Mouse (Mus musculus): ENCODE results near the gene Sp140. TPM values are rescaled to one million over a fixed set of nuclear protein-coding genes. Genes with fewer than 3 reads are reported as not detected.
"Not testable (repeated sequence)": the region's sequence is repeated elsewhere in the genome, so short reads cannot be mapped to it uniquely, and the experiment has no call there.

Sp140 gene
- total RNA-seq, 1 experiment from 2014 or later, result 151 TPM

DNA sequence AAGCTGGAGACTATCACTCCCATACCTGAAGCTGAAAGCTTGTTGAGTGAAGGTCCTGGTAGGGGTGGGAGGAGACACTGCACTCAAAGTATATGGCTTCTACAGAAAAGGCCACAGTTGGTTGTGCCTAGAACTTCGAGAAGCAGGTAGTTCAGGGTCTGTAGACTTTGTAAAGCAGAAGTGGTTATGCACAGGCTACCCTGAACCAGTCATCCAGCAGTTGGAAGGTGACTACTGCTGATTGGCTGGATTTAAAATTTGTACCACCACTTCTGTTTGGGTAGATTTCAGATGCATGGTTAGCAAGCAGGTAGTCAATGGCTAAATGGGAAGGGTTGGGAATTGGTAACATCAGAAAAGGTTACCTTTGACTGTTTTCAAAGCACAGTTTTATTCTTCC is 18.5 kb downstream of the Sp140 start:
- not testable (repeated sequence) for ATAC-seq (ENCODE audit: extremely low read depth, insufficient number of reproducible peaks, low FRiP score, poor library complexity, severe bottlenecking)

DNA sequence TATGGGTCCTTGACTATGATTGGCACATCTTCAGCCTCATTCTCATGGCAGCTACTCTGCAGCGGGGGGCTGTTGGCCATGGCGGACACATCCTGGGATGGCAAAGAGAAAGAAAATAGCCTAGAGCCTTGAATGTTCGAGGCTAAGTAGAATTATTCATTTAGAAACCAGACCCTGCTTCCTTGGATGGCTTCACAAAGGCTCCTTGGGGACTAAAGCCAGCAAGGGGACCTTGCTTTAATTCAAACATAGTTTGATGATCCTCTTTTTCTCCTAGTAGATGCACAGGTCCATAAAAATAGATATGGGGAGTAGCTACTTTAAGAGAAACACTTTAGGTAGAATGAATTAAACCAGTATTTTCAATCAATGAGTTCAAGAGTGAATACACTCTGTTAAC is 36.8 kb downstream of the Sp140 start:
- not testable (repeated sequence) for ATAC-seq (ENCODE audit: extremely low read depth, insufficient number of reproducible peaks, low FRiP score, poor library complexity, severe bottlenecking)

DNA sequence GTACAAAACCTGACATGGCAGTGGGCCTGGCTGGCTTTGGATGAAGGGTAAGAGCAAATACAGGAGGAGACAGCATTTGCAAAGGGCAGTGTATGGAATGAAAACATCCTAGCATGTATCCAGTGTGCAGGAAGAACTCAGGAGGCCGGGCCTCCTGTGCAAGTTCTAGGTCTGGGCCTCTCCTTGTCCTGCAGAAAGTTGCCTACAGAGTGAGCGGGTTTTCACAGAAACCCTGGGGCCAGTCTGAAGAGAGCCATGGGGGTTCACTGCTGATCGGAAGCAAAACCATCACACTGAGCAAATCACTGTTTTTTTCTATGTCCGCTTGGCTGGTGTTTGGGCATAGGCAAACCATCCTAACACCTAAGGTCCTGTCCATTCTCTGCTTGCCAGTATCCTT is 38.0 kb downstream of the Sp140 start:
- ATAC-seq (ENCODE audit: extremely low read depth, insufficient number of reproducible peaks, low FRiP score, poor library complexity, severe bottlenecking), result not testable (repeated sequence)

DNA sequence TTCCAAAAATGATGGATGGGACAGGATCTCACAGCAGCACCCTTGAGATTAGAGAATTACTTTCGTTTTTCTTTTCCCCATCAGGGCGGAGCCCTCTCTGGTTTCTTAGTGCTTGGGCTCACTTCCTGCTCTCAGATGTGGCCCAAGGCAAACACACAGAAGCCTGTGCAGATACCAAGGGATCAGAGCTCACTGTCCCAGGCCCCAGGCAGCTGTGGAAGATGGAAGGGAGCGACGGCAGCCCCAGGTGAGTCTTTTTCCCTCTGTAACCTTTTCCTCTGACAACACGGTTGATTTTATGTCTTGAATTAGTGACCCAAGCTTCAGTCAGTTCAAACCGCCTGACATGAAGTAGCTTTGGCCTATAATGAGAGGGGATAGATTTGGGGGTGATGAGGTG is 49.7 kb downstream of the Sp140 start, which contains the start of gene Sp100:
Sp100 (plus strand) TSS at position 108 of the 400 bp plus-strand sequence.
- not testable (repeated sequence) for ATAC-seq (ENCODE audit: extremely low read depth, insufficient number of reproducible peaks, low FRiP score, poor library complexity, severe bottlenecking)

DNA sequence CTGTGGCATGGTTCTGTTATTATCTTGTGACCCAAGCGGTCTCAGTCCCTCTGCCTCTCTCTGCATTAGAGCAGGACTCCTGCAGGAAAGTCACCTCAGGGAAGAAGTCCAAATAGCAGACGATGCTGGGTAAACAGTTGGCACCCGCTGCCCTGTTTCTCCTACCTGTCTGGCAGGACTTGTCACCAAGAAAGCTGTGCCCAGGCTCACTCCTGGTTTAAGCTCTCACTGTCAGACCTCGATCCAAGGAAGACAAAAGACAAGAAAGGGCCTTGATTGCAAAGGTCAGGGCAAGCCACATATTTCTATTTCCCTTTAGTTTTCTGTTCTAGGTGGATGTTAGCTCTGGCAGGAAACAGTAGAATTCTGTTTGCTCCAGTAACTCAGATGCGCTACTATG is 50.3 kb downstream of the Sp140 start:
- not testable (repeated sequence) for ATAC-seq (ENCODE audit: extremely low read depth, insufficient number of reproducible peaks, low FRiP score, poor library complexity, severe bottlenecking)

DNA sequence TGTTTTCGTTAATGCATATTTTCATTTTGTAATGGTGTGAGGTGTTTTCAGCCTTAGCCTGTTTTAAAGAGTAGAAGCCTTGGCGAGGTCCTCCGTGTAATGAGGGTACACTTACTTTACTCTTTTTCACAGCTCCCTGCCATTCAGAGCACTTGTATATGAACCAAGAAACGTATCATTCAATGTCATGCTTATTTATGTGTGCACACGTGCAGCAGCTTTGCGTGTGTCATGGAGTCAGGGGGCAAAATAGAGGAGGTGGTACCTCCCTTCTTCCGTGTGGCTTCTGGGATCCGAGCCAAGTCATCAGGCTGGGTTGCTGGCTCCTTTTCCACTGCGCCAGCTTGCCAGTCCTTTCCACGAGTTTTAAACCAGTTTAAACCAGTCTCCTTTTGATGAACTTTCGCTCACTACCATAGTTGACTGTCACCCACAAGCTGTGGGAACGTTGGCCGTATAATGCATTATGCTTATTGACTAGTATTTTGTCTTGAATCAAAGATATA is 51.6 kb downstream of the Sp140 start:
- ATAC-seq (ENCODE audit: extremely low read depth, insufficient number of reproducible peaks, low FRiP score, poor library complexity, severe bottlenecking), result not testable (repeated sequence)

DNA sequence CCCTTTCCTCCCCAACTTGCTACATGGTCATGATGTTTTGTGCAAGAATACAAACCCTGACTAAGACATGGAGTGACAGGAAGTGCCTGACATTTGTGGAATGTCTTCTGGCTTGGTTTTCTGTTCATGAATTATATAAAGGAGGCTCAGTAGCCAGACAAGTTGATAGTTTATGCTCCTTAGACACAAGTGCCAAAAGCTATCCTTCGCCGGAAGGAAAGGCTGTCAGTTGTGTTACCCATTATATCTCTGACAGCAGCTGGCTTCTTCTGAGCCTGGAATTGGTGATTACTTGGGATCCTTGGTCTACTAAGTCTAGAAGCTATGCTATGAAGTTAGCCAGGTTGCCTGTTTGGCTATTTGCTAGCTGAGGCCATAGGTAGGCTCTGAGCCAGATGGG is 57.0 kb downstream of the Sp140 start:
- not testable (repeated sequence) for ATAC-seq (ENCODE audit: extremely low read depth, insufficient number of reproducible peaks, low FRiP score, poor library complexity, severe bottlenecking)

DNA sequence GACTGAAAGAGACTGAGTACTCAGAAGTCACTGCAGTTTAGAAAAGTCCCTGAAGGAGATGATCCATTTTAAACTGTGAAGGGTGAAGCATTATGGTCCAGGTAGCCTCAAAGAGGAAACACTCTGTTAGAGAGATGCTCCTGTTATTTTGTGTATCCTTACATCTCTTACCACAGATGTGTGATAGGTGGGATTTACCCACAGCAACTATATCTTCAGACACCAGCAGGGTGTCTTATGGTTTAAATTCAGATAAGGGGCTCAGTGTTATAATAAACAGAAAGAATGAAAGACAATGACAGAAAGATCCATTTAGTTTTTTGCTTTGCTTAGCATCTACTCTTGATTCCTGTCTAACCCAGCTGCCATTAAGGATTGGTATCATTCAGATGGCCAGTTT is 64.1 kb downstream of the Sp140 start:
- no peak for ATAC-seq (ENCODE audit: extremely low read depth, insufficient number of reproducible peaks, low FRiP score, poor library complexity, severe bottlenecking)

DNA sequence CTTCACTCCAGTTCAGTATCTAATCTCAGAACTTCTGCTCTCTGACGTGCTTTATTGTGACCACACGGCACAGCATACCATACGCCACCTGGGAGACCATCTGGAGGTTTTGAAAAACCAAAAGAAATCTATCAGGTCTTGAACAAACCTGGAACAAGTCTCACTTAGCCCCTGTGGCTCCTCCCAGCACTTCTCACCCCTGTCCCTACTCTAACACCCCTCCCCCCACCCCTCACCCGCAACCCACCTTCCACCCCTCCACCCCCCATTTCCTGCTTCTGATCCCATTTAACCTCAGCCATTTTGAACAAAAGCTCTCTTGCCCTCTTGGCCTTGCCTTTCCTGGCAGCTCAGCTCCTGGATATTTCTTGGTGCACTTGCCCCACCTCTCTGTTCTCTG is 80.0 kb downstream of the Sp140 start:
- no peak for ATAC-seq (ENCODE audit: extremely low read depth, insufficient number of reproducible peaks, low FRiP score, poor library complexity, severe bottlenecking)

DNA sequence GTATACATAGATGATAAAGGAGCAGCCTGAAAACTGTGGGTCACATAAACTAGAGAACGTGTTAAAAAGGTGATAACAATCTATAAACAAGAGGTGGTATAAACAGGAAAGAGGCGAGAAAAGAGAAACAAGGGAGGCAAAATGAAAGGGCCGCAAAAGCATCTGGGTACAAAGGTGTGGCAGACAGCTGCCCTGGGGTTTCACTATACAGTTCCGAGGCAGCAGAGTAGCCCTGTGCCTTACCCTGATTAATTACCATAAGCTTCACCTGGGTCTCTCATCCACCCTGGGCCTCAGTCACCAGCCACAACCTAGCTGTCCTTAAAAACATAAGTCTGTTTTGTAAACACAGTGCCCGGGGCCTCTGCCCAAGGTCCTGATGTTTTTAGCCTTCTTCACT is 86.5 kb downstream of the Sp140 start:
- ATAC-seq (ENCODE audit: extremely low read depth, insufficient number of reproducible peaks, low FRiP score, poor library complexity, severe bottlenecking), result no peak

DNA sequence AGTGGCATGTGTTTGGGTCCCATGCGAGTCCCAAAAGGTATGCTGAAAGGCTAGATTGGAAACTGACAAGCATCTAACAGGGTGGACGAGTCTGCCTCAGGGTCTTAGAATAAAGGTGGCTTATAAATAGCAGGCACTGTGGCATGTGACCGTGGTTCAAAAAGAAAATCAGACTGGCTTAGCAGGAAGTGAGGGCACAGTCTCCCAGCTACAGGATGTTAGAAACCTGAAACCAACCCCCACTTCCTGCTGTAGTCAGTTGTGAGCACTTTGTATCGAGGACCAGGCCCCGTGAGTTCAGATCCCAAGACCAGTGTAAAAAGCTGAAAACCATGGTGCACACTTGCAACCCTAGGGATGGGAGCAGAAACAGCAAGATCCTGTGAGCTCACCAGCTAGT is 87.2 kb downstream of the Sp140 start:
- peak; percentile 89 for ATAC-seq (ENCODE audit: extremely low read depth, insufficient number of reproducible peaks, low FRiP score, poor library complexity, severe bottlenecking)

DNA sequence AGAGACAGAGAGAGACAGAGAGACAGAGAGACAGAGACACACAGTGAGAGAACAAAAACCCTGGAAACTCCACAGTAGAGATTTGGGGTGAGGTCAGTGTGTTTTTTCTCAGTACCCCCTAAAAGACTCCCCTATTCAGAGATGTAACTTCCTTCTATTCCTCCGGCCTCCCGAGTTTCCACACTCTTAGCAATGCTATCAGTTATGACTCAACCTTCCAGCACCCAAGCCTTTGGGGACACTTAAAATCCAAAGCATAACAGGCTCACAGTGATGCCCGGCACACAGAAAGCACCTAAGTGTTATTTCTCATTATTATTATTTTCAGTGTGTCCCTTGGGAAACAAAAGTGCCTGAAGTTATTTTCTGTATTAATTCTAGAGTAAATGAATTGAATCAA is 90.4 kb downstream of the Sp140 start:
- ATAC-seq (ENCODE audit: extremely low read depth, insufficient number of reproducible peaks, low FRiP score, poor library complexity, severe bottlenecking), result no peak

DNA sequence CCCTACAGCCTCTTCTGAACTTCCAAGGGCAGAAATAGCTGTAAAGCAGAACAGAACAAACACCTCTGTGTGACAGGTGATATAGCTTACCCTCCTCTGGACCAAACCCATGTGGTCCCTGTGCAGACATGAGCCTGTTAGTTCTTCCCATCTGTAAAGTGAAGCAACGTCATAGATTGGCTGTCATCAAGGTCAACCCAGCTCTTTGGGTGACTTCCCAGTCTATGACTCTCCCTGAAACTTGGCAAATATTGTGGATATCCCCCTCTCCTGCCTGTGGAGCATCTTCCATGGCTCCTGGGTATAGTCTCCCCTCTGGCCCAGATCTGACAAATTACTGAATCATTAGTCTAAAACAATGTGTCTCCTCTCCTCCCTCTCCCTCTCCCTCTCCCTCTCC is 92.1 kb downstream of the Sp140 start:
- ATAC-seq (ENCODE audit: extremely low read depth, insufficient number of reproducible peaks, low FRiP score, poor library complexity, severe bottlenecking), result no peak

DNA sequence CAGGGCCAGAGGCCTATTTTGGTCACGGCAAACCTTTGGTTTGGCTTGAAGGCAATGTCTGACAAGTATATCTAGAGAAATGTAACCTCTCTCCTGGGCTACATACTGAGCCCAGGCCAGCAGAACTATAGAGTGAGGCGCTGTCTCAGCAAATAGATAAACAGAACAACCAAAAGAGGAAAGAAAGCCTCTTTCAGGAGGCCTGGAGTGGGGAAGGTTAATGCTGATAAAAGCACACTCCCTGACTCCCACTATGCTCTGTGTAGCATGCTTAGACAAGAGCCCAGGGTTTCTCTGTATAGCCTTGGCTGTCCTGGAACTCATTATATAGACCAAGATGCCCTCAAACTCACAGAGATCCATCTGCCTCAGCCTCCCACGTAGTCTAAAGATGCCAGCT is 93.1 kb downstream of the Sp140 start:
- no peak for ATAC-seq (ENCODE audit: extremely low read depth, insufficient number of reproducible peaks, low FRiP score, poor library complexity, severe bottlenecking)

Other genes with a start within 250 kb of the Sp140 start
- gene G530012D18Rik, start 24.7 kb upstream of the Sp140 start, total RNA-seq (2017), result 1.9 TPM in 1 of 2 replicates, not detected in the other
- gene Sp110, start 1.6 kb upstream of the Sp140 start, total RNA-seq (2017), result 199 and 206 TPM in 2 replicates
- 539 and 547 TPM in 2 replicates for gene Sp100, start 49.6 kb downstream of the Sp140 start, total RNA-seq (2017)
- gene A630001G21Rik, start 178.3 kb downstream of the Sp140 start, total RNA-seq (2017), result 130 and 158 TPM in 2 replicates
- gene Cab39, start 193.1 kb downstream of the Sp140 start, total RNA-seq (2017), result 176 and 179 TPM in 2 replicates